Mouse (Mus musculus) gastrocnemius, adult 2 months (tissue): Measurements from ENCODE around the gene Chd1. TPM values are rescaled to one million over a fixed set of nuclear protein-coding genes. Genes with fewer than 3 reads are reported as not detected.

Source experiments
- DNase-seq: peaks from one replicate; pipeline ENCODE4 v3.0.0; 2022
- H3K27ac ChIP-seq: fragments of 200-600 bp; 2 replicates; pipeline ENCODE4 v1.8.1; 2022; ENCODE audit warnings: mild to moderate bottlenecking
- H3K4me3 ChIP-seq: fragments of 200-600 bp; 2 replicates; pipeline ENCODE4 v1.8.1; 2022; ENCODE audit warnings: mild to moderate bottlenecking, moderate library complexity
- CTCF ChIP-seq: fragments of 200-600 bp; IDR thresholded peaks from 2 replicates; pipeline ENCODE4 v1.8.1; 2022; ENCODE audit warnings: antibody characterized with exemption, mild to moderate bottlenecking, moderate library complexity
- intact Hi-C: fragments of 180-260 bp; cut with DNase I; formaldehyde crosslinking; loops from one replicate; pipeline ENCODE4 v1.15.1; 2025
- long read RNA-seq, 2 experiments: library from polyadenylated mRNA; stranded (forward); transcript quantifications; one replicate each; pipeline ENCODE4 v2.0.0; 2021
- total RNA-seq, 2 experiments: library from RNA; stranded (reverse); gene quantifications; 2 replicates each; pipeline ENCODE4 v1.2.3; 2021

Chd1 gene
- total RNA-seq: 10 to 100 TPM; 13.6 to 16.4 TPM
- long read RNA-seq, experiment 1, full-length matches to known transcripts: 3 of 18 reads
- long read RNA-seq, experiment 1, partial matches to known transcripts: 7 of 18 reads
- long read RNA-seq, experiment 1, other reads (novel, unspliced or antisense): 8 of 18 reads
- long read RNA-seq, experiment 2, full-length matches to known transcripts: 6 of 20 reads
- long read RNA-seq, experiment 2, partial matches to known transcripts: 6 of 20 reads
- long read RNA-seq, experiment 2, other reads (novel, unspliced or antisense): 8 of 20 reads

DNA sequence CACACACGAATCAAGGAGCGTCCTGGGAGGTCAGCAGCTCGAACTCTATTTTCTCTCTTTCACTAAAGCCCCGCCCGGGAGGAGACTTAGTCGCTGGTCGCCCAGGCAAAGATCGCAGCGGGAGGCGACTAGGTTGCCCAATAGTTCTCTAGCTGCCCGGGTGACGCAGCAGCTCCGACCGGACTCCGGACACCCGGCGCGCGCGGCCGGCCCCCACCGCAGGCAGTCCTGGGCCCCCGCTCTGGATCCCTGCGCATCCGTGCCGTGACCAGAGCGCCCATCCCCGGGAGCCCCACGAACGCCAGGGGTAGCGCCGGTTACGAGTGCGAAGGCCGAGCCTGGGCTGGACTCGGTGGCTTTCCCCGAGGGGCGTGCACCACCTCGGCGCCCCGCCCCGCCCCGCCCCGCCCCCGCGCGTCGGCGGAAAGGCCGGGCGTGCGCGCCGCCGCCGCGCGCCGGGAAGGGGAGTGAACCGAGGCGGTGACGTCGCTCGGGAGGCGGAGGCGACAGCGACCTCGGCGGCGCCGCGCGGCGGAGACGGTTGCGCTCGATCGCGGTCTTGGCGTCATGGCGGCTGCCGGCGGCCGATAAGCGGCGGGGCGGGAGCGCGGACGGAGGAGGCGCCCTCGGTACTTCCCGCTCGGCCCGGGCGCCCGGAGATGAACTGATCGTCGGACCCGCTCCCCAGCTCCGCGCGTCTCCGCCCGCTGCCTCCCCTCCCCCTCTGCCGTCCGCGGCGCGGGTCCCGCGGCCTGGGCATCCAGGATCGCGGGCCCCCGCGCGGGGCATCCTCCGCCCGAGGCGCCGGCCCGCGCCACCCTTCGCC is at the start of gene Chd1:
Gene Chd1 (plus strand): TSS at position 493 of the 826 bp plus-strand sequence.
- intact Hi-C loops: loop anchor here (5.0 kb wide), 2 partner anchors 82 to 117 kb away; no protein-coding TSS in a partner anchor
- peak; percentile 5; the same call in 1 of the 2 replicates for TF ChIP-seq CTCF
- peak; percentile 94 for DNase-seq
- peak within 1 kb of the TSS; percentile 93 for H3K4me3 ChIP-seq
- peak within 1 kb of the TSS; percentile 100 for H3K27ac ChIP-seq

DNA sequence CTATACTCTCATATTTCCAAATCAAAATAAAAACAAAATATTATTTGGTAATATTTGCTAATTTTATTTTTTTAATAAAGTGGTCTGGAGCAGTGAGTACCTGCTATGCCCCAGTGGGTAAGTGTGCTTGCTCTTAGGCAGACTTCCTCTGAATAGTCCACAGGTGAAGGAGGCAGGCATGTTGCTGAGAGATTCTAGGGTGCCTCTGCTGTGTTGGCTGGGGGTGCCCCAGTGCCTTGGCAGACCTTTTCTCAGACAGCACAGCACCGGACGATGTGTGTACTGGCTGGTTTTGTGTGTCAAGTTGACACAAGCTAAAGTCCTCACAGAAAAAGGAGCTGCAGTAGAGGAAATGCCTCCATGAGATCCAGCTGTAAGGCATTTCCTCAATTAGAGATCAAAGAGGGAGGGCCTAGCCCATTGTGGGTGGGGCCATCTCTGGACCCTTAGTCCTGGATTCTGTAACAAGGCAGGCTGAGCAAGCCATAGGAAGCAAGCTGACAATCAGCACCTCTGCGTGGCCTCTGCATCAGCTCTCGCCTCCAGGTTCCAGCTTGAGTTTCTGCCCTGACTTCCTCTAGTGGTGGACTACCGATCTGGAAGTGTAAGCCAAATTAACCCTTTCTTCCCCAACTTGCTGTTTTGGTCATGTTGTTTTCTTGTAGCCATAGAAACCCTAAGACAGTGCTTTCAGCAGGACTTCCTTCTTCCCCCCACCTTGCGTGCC is 47.7 kb upstream of the Chd1 start:
- no peak for TF ChIP-seq CTCF
- H3K27ac ChIP-seq: no peak overlapping the region
- intact Hi-C loops: no loop called here
- peak; percentile 18 for DNase-seq
- H3K4me3 ChIP-seq: 0 out of 2 replicates have a peak overlapping the region, but pooled peaks have one; percentile 13

DNA sequence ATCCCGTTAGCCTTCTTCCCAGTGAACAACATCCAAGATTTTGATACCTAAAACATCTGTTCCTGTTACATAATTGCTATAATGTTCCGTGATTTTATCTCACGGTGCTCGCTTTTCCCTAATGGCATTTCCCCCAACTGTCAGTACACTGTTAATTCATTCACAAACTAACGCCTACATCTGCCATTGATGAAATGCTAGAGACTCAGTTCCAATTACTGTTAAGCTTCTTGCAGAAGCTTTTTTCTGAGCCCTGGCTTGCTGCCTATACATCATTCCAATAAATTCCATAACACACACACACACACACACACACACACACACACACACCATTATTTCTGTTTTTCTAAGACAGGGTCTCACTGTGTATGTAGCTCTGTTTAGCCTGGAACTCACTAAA is 31.9 kb upstream of the Chd1 start:
- Histone ChIP-seq H3K4me3 (no peak overlapping the region), H3K27ac (no peak overlapping the region)
- intact Hi-C loops: no loop called here
- TF ChIP-seq CTCF: no peak
- DNase-seq: no peak

DNA sequence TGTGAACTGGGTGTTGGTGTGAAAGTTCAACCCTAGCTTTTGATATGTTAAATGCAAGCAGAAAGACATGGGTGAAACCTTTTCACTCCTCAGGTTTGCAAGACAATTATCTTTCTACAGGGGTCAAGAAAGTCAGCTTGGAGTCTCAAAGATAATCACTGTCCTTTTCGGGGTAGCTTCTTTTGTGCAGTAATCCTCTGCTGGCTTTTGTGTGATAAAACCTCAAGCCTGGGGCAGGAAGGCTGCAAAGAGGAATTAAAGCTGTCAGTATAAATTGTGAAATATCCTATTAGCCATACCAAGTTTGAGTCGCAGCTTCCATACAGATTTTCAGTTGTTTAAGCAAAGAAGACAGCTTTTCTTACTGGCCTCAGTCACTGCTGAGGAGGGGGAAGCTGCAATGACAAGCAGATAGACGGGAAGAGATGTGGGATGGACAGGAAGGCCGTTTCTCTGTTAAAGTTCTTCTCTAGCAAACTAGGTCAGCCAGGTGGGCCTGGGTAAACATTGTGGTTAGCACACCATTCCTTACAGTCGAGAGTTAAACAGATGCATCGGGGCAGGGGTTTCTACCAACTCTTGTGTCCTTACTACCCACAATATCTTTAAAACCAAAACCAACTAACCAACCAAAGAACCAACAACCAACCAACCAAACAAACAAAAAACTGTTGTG is 26.7 kb upstream of the Chd1 start:
- no peak overlapping the region for H3K4me3 ChIP-seq
- DNase-seq: no peak
- H3K27ac ChIP-seq: no peak overlapping the region
- TF ChIP-seq CTCF: no peak
- intact Hi-C loops: no loop called here

DNA sequence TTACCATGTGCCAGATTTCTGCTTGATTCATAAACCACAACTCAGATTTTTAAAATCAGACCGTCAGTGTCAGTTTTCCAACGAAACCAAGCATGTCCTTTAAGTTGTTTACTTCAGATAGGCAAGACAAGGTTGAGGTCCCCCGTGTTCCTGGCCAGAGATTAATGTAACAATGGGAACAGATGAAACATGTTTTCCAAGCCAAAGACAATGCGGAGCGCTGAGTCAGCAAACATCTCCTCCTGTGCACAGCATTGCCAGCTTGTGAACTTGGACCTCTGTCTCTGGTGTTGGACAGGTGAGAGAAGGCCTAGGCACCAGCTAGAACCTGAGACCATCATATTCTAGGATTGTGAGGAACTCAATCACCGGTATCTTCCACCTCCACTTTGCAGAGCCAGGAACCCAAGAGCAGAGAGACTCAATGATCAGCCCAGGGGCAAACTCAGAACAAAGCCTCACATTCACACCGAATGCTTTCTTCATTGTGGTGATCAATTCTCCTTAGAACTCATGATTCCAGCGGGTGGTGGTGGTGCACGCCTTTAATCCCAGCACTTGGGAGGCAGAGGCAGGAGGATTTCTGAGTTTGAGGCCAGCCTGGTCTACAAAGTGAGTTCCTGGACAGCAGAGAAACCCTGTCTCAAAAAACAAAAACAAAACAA is 24.7 kb upstream of the Chd1 start:
- no peak overlapping the region for H3K4me3 ChIP-seq
- intact Hi-C loops: no loop called here
- H3K27ac ChIP-seq: no peak overlapping the region
- no peak for TF ChIP-seq CTCF
- DNase-seq: no peak

DNA sequence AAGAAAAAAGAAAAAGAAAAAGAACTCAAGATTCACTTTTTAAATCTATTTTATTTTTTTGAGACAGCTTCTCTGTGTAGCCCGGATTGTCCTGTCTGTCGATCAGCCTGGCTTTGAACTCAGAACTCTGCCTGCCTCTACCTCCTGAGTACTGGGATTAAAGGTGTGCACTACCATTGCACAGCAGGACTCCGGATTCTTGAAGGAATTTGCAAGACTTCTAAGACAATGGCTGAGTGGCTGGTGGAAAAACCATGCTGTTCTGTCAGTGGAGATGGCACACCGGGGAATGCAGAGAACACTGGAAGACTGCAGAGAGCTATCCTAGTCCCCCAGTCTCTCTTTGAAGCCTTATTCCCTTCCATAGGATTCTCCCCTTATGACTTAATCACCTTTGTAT is 24.1 kb upstream of the Chd1 start:
- Histone ChIP-seq H3K4me3 (no peak overlapping the region), H3K27ac (no peak overlapping the region)
- no peak for TF ChIP-seq CTCF
- DNase-seq: no peak
- intact Hi-C loops: no loop called here

DNA sequence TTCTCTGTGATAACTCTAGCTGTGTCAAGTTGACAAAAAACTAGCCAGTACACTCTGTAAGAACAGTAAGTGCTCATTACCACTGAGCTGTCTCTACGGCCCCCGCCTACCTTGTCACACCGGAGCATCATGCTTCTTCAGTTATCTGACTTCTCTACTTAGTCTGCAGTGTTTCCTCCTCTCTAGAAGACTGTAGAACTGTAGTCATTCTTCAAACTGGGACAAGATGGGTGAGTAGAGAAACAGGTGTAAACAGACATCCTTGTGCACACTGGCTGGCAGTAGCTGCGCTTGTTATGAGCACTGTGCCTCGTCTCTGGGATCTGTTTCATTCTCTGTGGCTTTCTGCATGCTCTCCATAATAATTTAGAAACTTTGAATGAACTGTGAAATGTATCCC is 18.4 kb upstream of the Chd1 start:
- no peak overlapping the region for H3K27ac ChIP-seq
- no peak for DNase-seq
- intact Hi-C loops: no loop called here
- TF ChIP-seq CTCF: no peak
- no peak overlapping the region for H3K4me3 ChIP-seq

DNA sequence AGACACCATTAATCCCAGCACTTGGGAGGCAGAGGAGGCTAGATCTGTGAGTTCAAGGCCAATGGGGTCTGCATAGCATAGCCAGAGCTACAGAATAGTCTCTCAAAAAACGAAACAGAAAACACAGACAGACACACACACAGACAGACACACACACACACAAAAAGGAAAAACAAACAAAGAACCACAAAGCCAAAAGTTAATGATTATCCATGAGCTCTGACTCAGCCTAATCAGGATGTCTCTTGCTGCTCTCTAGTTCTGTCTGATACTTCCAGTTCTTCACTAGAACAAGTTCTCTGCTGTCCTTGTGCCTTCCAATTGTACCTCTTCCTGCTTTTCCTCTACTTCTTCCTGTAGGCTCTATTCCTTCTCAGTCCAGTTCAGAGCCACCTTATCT is 14.5 kb upstream of the Chd1 start:
- no peak for DNase-seq
- TF ChIP-seq CTCF: no peak
- Histone ChIP-seq H3K27ac (no peak overlapping the region), H3K4me3 (no peak overlapping the region)
- intact Hi-C loops: no loop called here

DNA sequence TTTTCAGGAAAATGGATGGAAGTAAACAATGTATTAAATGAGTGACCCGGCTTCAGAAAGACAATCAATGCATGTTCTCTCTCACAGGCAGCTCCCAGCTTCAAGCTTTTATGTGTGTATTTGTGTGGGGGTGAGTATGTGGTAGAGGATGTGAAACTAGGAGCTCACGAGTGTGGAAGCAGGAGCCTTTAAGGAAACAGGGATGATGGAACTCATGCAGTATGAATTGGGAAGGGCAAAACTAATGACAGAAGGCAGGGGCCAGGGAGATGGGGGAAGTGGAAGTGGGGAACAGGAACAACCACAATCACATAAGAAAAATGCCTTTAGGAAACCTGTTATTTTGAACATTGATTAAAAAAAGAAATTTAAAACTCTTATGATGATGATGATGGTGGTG is 9.2 kb upstream of the Chd1 start:
- no peak for TF ChIP-seq CTCF
- intact Hi-C loops: no loop called here
- Histone ChIP-seq H3K4me3 (no peak overlapping the region), H3K27ac (no peak overlapping the region)
- DNase-seq: no peak

DNA sequence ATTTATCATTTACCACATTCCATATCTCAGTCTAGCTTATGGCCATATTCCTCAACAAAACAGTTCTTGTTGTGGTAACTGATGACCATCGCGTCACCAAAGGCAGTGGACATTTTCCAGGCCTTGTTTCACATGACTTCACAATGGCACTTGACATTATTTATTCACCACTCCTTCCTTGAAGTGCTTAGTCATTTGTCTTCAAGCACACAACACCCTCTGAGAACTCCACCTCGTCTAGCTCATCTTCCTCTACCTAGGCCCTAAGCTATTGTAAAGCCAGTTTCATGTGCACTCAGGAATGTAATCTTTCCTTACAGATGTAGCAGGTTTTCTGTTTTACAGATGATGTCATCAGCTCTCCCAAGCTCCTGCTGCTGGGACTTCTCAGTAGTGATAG is 5.8 kb upstream of the Chd1 start:
- no peak for TF ChIP-seq CTCF
- Histone ChIP-seq H3K4me3 (no peak overlapping the region), H3K27ac (no peak overlapping the region)
- intact Hi-C loops: no loop called here
- no peak for DNase-seq

DNA sequence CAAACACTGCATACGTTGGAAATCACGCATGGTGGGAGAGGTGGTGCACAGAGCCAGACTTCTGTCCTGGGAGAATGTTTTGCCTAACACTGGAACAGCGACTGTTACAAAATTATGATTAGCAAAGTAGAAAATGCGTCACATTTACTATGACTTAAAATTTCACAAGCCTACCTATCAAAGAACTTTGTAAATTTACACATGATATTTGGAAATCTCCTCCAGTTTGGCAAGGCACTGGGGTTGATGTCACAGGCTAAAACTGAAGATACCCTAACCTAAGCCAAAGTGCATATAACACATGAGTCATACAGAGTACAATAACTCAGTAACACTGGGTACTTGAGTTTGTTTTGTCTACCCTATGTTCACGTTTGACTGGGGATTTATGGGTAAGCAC is 3.3 kb upstream of the Chd1 start:
- no peak for TF ChIP-seq CTCF
- intact Hi-C loops: loop anchor here (5.0 kb wide), 1 partner anchor 79 kb away; no protein-coding TSS in a partner anchor
- no peak for DNase-seq
- H3K27ac ChIP-seq: no peak overlapping the region
- H3K4me3 ChIP-seq: no peak overlapping the region

DNA sequence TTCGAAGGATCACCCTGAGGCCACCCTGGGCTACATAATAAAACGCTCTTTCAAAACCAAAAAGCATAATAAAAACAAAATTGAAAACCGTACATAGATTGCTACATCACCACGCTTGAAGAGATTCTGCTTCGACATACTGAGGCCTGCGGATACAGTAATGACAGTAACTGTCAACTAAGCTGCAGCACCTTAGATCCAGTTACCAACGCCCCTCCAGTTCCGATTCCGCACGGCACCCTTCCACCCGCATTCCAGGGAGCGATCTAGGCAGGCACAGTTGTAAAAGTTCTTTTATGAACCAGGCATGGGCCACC is 651 bp upstream of the Chd1 start:
- Histone ChIP-seq H3K27ac (peak overlapping the region; percentile 100), H3K4me3 (peak overlapping the region; percentile 93)
- intact Hi-C loops: loop anchor here (5.0 kb wide), 1 partner anchor 82 kb away; no protein-coding TSS in a partner anchor
- TF ChIP-seq CTCF: no peak
- DNase-seq: no peak
